Mouse (Mus musculus): Measurements from ENCODE around the gene Sptlc2.

Gene Sptlc2

GRCm38 (mm10) chr12:87388122-87388774, at the start of gene Sptlc2:
Gene Sptlc2 (minus strand): TSS chr12:87388355.
- peak; percentile 99 to 100 for DNase-seq

GRCm38 (mm10) chr12:87428885-87429284, 40.7 kb upstream of the Sptlc2 start:
- no peak for DNase-seq

- DNase-seq: no peak
Measured at GRCm38 (mm10) chr12:87428295-87428694, 40.1 kb upstream of the Sptlc2 start.

GRCm38 (mm10) chr12:87426354-87427031, 38.3 kb upstream of the Sptlc2 start:
- DNase-seq: no peak

- DNase-seq: no peak
Measured at GRCm38 (mm10) chr12:87424516-87424915, 36.4 kb upstream of the Sptlc2 start.

GRCm38 (mm10) chr12:87423700-87424099, 35.5 kb upstream of the Sptlc2 start:
- DNase-seq: no peak

- peak in 1 of 2 experiments; percentile 13 for DNase-seq
Measured at GRCm38 (mm10) chr12:87421708-87422507, 33.8 kb upstream of the Sptlc2 start.

- DNase-seq: no peak
Measured at GRCm38 (mm10) chr12:87419974-87420485, 31.9 kb upstream of the Sptlc2 start.

- DNase-seq: no peak
Measured at GRCm38 (mm10) chr12:87418921-87419320, 30.8 kb upstream of the Sptlc2 start.

- DNase-seq: peak; percentile 37 to 49
Measured at GRCm38 (mm10) chr12:87416690-87417089, 28.5 kb upstream of the Sptlc2 start.

GRCm38 (mm10) chr12:87415358-87415757, 27.2 kb upstream of the Sptlc2 start:
- no peak for DNase-seq

- DNase-seq: peak; percentile 69 to 71
Measured at GRCm38 (mm10) chr12:87413179-87413790, 25.1 kb upstream of the Sptlc2 start.

GRCm38 (mm10) chr12:87410999-87411398, 22.8 kb upstream of the Sptlc2 start:
- no peak for DNase-seq

GRCm38 (mm10) chr12:87409123-87409522, 21.0 kb upstream of the Sptlc2 start:
- DNase-seq: no peak

GRCm38 (mm10) chr12:87407869-87408605, 19.9 kb upstream of the Sptlc2 start:
- DNase-seq: no peak

- no peak for DNase-seq
Measured at GRCm38 (mm10) chr12:87405721-87406120, 17.6 kb upstream of the Sptlc2 start.

GRCm38 (mm10) chr12:87405165-87405564, 17.0 kb upstream of the Sptlc2 start:
- DNase-seq: no peak

GRCm38 (mm10) chr12:87401883-87402282, 13.7 kb upstream of the Sptlc2 start:
- no peak for DNase-seq

- no peak for DNase-seq
Measured at GRCm38 (mm10) chr12:87399119-87399819, 11.1 kb upstream of the Sptlc2 start.

GRCm38 (mm10) chr12:87397811-87398417, 9.8 kb upstream of the Sptlc2 start:
- no peak for DNase-seq

- DNase-seq: no peak
Measured at GRCm38 (mm10) chr12:87397126-87397525, 9.0 kb upstream of the Sptlc2 start.
